Mouse (Mus musculus) testis, adult 2 months (tissue): Measurements from ENCODE around the gene Vmn2r91.
"Not testable (repeated sequence)": the region's sequence is repeated elsewhere in the genome, so short reads cannot be mapped to it uniquely, and the experiment has no call there.

Experiments
- CTCF ChIP-seq: fragments of 200-500 bp; IDR thresholded peaks from 2 replicates; pipeline ENCODE4 v1.5.1; 2012; ENCODE audit warnings: low read depth, mild to moderate bottlenecking, inconsistent platforms, low read length, moderate library complexity; ENCODE audit not compliant: control insufficient read depth, insufficient read depth, insufficient replicate concordance
- POLR2A ChIP-seq: fragments of 200-500 bp; IDR thresholded peaks from 2 replicates; pipeline ENCODE4 v1.6.1; 2012; ENCODE audit warnings: low read depth, mild to moderate bottlenecking, inconsistent platforms, low read length, moderate library complexity; ENCODE audit not compliant: control insufficient read depth

DNA sequence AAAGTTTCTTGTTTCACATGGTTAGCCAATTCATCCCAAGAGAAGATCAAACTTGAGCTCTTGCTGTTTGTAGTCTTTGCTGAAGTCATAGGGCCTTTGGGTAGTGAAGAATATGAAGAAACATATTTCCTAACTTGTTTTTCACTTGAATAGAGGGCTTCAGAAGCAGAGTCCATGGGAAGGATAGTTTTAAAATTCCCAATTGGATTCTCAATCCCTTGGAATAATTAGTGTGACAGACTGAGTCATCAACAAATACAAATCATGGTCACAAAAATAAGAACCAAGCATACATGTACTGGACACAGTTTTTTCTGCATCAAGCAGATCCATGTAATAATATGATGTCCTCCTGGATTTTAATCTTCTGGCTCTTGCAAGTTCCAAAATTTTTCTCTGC is at the start of gene Vmn2r91:
- not testable (repeated sequence) for TF ChIP-seq POLR2A, CTCF
